In genomic region chr2:179705461-179705860, GRCm38 (mm10) we compare ENCODE assay signal across 7 mouse cellular contexts.
"Had no signal": no experiment of that assay in that cellular context is flagged by ENCODE, and none has a peak within 500 bp of the region (broad histone marks: within the 10 kb centered on the region; RNA-seq: fewer than 3 reads in every experiment).

No protein-coding gene starts in this region.

- DNase-seq: kidney, postnatal 14 days; lung, embryonic 14.5 days; lung, postnatal 10 days; lung, postnatal 4 days; right cerebral cortex, postnatal 25 days; thymus, postnatal 4 days had no signal

- ATAC-seq: liver, embryonic 12.5 days had no signal
